Mouse (Mus musculus): ENCODE measurements around the gene Bcas3. TPM values are rescaled to one million over a fixed set of nuclear protein-coding genes. Genes with fewer than 3 reads are reported as not detected.
"Not testable (repeated sequence)": the region's sequence is repeated elsewhere in the genome, so short reads cannot be mapped to it uniquely, and the experiment has no call there.

Gene Bcas3
- polyA plus RNA-seq, 1 experiment from 2014 or later: 16.7 TPM

GRCm38 (mm10) chr11:85492666-85493065 is 139.7 kb downstream of the Bcas3 start:
- H3K36me3 ChIP-seq: no peaks in the 10 kb centered on the region
- peak overlapping the region; percentile 51; the same call in 1 of the 2 replicates for H3K27ac ChIP-seq
- no peaks in the 10 kb centered on the region for H3K27me3 ChIP-seq (replicated peaks)
- ATAC-seq (ENCODE audit: insufficient read depth, low FRiP score, low read depth): no peak
- WGBS: 41% methylated on average over 3 of the region's 3 CpGs
- peaks cover 3% of the 10 kb centered on the region; the same call in 1 of the 2 replicates for H3K4me1 ChIP-seq
- peak overlapping the region; percentile 33; the same call in 1 of the 2 replicates for H3K4me2 ChIP-seq
- H3K9me3 ChIP-seq: no peaks in the 10 kb centered on the region
- H3K4me3 ChIP-seq (replicated peaks): no peak overlapping the region
- no peak overlapping the region for H3K9ac ChIP-seq

GRCm38 (mm10) chr11:85499561-85499960 is 146.6 kb downstream of the Bcas3 start:
- Histone ChIP-seq H3K27ac (no peak overlapping the region), H3K4me3 (replicated peaks) (no peak overlapping the region), H3K4me2 (no peak overlapping the region), H3K27me3 (replicated peaks) (no peaks in the 10 kb centered on the region), H3K4me1 (no peaks in the 10 kb centered on the region), H3K9ac (no peak overlapping the region), H3K9me3 (no peaks in the 10 kb centered on the region), H3K36me3 (no peaks in the 10 kb centered on the region)
- 73% methylated on average over 5 of the region's 5 CpGs for WGBS
- ATAC-seq (ENCODE audit: insufficient read depth, low FRiP score, low read depth): no peak

GRCm38 (mm10) chr11:85502031-85502430 is 149.1 kb downstream of the Bcas3 start:
- H3K27me3 ChIP-seq (replicated peaks): no peaks in the 10 kb centered on the region
- ATAC-seq (ENCODE audit: insufficient read depth, low FRiP score, low read depth): no peak
- no peak overlapping the region for H3K4me3 ChIP-seq (replicated peaks)
- no peaks in the 10 kb centered on the region for H3K36me3 ChIP-seq
- H3K4me1 ChIP-seq: no peaks in the 10 kb centered on the region
- no peak overlapping the region for H3K27ac ChIP-seq
- 66% methylated on average over 3 of the region's 3 CpGs for WGBS
- H3K9me3 ChIP-seq: no peaks in the 10 kb centered on the region
- H3K4me2 ChIP-seq: no peak overlapping the region
- no peak overlapping the region for H3K9ac ChIP-seq

- H3K36me3 ChIP-seq; H3K27me3 ChIP-seq (replicated peaks); ATAC-seq (ENCODE audit: insufficient read depth, low FRiP score, low read depth); H3K4me3 ChIP-seq (replicated peaks); H3K9ac ChIP-seq; H3K9me3 ChIP-seq; H3K4me1 ChIP-seq; H3K4me2 ChIP-seq; H3K27ac ChIP-seq: not testable (repeated sequence)
- 31% methylated on average over 4 of the region's 4 CpGs for WGBS
Measured at GRCm38 (mm10) chr11:85504812-85505211, 151.8 kb downstream of the Bcas3 start.

GRCm38 (mm10) chr11:85505811-85506210 is 152.8 kb downstream of the Bcas3 start:
- WGBS: 82% methylated on average over 4 of the region's 4 CpGs
- H3K9ac ChIP-seq: no peak overlapping the region
- no peaks in the 10 kb centered on the region for H3K27me3 ChIP-seq (replicated peaks)
- no peaks in the 10 kb centered on the region for H3K36me3 ChIP-seq
- no peak overlapping the region for H3K4me2 ChIP-seq
- no peak overlapping the region for H3K4me3 ChIP-seq (replicated peaks)
- no peak for ATAC-seq (ENCODE audit: insufficient read depth, low FRiP score, low read depth)
- H3K9me3 ChIP-seq: no peaks in the 10 kb centered on the region
- no peak overlapping the region for H3K27ac ChIP-seq
- H3K4me1 ChIP-seq: no peaks in the 10 kb centered on the region

GRCm38 (mm10) chr11:85509334-85509733 is 156.4 kb downstream of the Bcas3 start:
- H3K4me1 ChIP-seq: no peaks in the 10 kb centered on the region
- no peak overlapping the region for H3K4me2 ChIP-seq
- H3K27ac ChIP-seq: no peak overlapping the region

GRCm38 (mm10) chr11:85511270-85511904 is 158.4 kb downstream of the Bcas3 start:
- 76% methylated on average over 9 of the region's 9 CpGs for WGBS
- no peaks in the 10 kb centered on the region for H3K27me3 ChIP-seq (replicated peaks)
- H3K36me3 ChIP-seq: no peaks in the 10 kb centered on the region
- peaks cover 3% of the 10 kb centered on the region; the same call in 1 of the 2 replicates for H3K4me1 ChIP-seq
- H3K9me3 ChIP-seq: no peaks in the 10 kb centered on the region
- ATAC-seq (ENCODE audit: insufficient read depth, low FRiP score, low read depth): no peak
- no peak overlapping the region for H3K4me2 ChIP-seq
- H3K4me3 ChIP-seq (replicated peaks): no peak overlapping the region
- H3K9ac ChIP-seq: no peak overlapping the region
- no peak overlapping the region for H3K27ac ChIP-seq

More at GRCm38 (mm10) chr11:85509334-85509733, 156.4 kb downstream of the Bcas3 start:
- 89% methylated on average over 12 of the region's 12 CpGs for WGBS
- no peak for ATAC-seq (ENCODE audit: insufficient read depth, low FRiP score, low read depth)
- Histone ChIP-seq H3K27me3 (replicated peaks) (no peaks in the 10 kb centered on the region), H3K9me3 (no peaks in the 10 kb centered on the region), H3K4me3 (replicated peaks) (no peak overlapping the region), H3K36me3 (no peaks in the 10 kb centered on the region), H3K9ac (no peak overlapping the region)

GRCm38 (mm10) chr11:85516724-85517123 is 163.8 kb downstream of the Bcas3 start:
- Histone ChIP-seq H3K9me3 (no peaks in the 10 kb centered on the region), H3K27ac (no peak overlapping the region), H3K27me3 (replicated peaks) (no peaks in the 10 kb centered on the region), H3K9ac (no peak overlapping the region), H3K36me3 (no peaks in the 10 kb centered on the region), H3K4me2 (no peak overlapping the region), H3K4me1 (peaks cover 6% of the 10 kb centered on the region; the same call in 1 of the 2 replicates), H3K4me3 (replicated peaks) (no peak overlapping the region)
- ATAC-seq (ENCODE audit: insufficient read depth, low FRiP score, low read depth): no peak
- 60% methylated on average over 7 of the region's 7 CpGs for WGBS

- Histone ChIP-seq H3K4me3 (replicated peaks) (no peak overlapping the region), H3K27me3 (replicated peaks) (no peaks in the 10 kb centered on the region), H3K9me3 (no peaks in the 10 kb centered on the region), H3K9ac (no peak overlapping the region), H3K27ac (no peak overlapping the region), H3K4me2 (no peak overlapping the region), H3K36me3 (no peaks in the 10 kb centered on the region), H3K4me1 (peaks cover 6% of the 10 kb centered on the region; the same call in 1 of the 2 replicates)
- no peak for ATAC-seq (ENCODE audit: insufficient read depth, low FRiP score, low read depth)
- 27% methylated on average over 3 of the region's 3 CpGs for WGBS
Measured at GRCm38 (mm10) chr11:85518025-85518756, 165.2 kb downstream of the Bcas3 start.

- Histone ChIP-seq H3K4me2 (no peak overlapping the region), H3K27ac (no peak overlapping the region), H3K9me3 (no peaks in the 10 kb centered on the region), H3K9ac (no peak overlapping the region), H3K4me1 (peaks cover 24% of the 10 kb centered on the region; the same call in 1 of the 2 replicates), H3K36me3 (no peaks in the 10 kb centered on the region), H3K4me3 (replicated peaks) (no peak overlapping the region), H3K27me3 (replicated peaks) (no peaks in the 10 kb centered on the region)
- 74% methylated on average over 12 of the region's 12 CpGs for WGBS
- ATAC-seq (ENCODE audit: insufficient read depth, low FRiP score, low read depth): no peak
Measured at GRCm38 (mm10) chr11:85520236-85520635, 167.3 kb downstream of the Bcas3 start.

GRCm38 (mm10) chr11:85520996-85521395 is 168.0 kb downstream of the Bcas3 start:
- WGBS: 63% methylated on average over 4 of the region's 4 CpGs
- ATAC-seq (ENCODE audit: insufficient read depth, low FRiP score, low read depth): no peak
- no peak overlapping the region for H3K4me2 ChIP-seq
- peaks cover 30% of the 10 kb centered on the region; the same call in 1 of the 2 replicates for H3K4me1 ChIP-seq
- no peaks in the 10 kb centered on the region for H3K27me3 ChIP-seq (replicated peaks)
- no peaks in the 10 kb centered on the region for H3K36me3 ChIP-seq
- no peak overlapping the region for H3K4me3 ChIP-seq (replicated peaks)
- H3K9me3 ChIP-seq: no peaks in the 10 kb centered on the region
- no peak overlapping the region for H3K9ac ChIP-seq
- H3K27ac ChIP-seq: no peak overlapping the region

- no peaks in the 10 kb centered on the region for H3K36me3 ChIP-seq
- H3K4me3 ChIP-seq (replicated peaks): no peak overlapping the region
- 55% methylated on average over 6 of the region's 6 CpGs for WGBS
- no peaks in the 10 kb centered on the region for H3K27me3 ChIP-seq (replicated peaks)
- H3K9ac ChIP-seq: no peak overlapping the region
- no peak overlapping the region for H3K4me2 ChIP-seq
- H3K9me3 ChIP-seq: no peaks in the 10 kb centered on the region
- peak; percentile 39; the same call in 1 of the 2 replicates for ATAC-seq (ENCODE audit: insufficient read depth, low FRiP score, low read depth)
- peaks cover 24% of the 10 kb centered on the region; the same call in 1 of the 2 replicates for H3K4me1 ChIP-seq
- H3K27ac ChIP-seq: peak overlapping the region; percentile 80
Measured at GRCm38 (mm10) chr11:85523646-85524045, 170.7 kb downstream of the Bcas3 start.

Data from stomach, embryonic 15.5 days (tissue).